Mouse (Mus musculus) A20 (cell line): ENCODE data around the gene Fam81b.

Experiments
- DNase-seq: peaks from one replicate; pipeline ENCODE4 v3.0.0-alpha.2; 2011; ENCODE audit warnings: low read depth, low spot score

The Fam81b gene

DNA sequence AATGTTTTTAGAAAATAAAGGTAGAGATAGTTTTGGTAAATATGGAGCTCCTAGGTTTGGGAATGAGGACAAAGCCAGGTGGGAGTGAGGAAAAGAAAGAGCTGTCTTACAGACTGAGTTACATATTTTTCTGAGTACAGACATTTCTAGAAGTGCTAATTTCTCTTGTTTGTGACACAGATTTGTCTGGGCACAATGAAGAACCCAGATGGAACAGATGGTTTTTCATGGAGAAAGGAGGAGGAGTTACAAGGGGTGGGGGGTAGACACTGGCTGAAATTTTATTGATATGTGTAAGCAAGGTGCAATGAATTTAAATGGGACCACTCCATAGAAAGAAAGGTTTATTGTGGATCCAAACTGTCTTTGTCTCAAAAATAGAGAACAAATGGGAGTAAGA, 109.9 kb downstream of the Fam81b start:
- DNase-seq, result no peak

DNA sequence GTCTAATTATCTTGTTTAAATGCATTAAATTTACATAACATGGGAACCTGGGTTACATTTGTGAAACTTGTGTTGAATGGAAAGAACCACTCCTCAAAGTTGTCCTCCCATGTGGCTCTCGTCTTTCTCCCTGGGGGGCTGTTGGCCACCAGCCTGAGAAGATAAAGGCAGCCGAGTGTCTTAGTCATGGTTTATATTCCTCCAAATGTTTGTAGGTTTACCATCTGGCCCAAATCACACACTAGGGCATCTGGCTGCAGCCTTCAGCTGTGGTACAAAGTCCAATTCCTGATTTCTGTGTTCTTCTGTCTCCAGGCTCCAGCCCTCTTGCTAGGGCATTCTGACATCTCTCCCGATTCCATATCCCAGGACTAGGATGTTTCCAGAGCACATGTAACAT, 114.6 kb downstream of the Fam81b start:
- DNase-seq, result no peak

DNA sequence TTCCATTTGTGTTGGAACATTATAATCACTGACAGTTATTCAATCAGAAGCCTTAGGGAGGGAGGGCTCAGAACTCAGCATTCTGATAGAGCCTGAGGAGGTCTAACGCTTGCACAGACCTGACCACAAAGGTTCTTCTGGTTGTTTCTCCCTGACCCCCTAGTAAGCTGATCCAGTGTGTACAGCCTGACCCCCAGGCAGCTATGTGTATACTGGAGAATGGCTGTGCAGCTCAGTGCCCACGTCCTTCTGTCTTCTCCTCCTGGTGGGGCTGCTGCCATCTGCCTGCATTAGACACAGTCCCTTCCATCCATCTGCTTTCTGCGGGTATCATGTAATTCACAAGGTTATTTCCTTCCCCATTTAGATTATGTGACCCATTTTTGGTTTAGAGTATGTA, 115.7 kb downstream of the Fam81b start:
- no peak for DNase-seq

DNA sequence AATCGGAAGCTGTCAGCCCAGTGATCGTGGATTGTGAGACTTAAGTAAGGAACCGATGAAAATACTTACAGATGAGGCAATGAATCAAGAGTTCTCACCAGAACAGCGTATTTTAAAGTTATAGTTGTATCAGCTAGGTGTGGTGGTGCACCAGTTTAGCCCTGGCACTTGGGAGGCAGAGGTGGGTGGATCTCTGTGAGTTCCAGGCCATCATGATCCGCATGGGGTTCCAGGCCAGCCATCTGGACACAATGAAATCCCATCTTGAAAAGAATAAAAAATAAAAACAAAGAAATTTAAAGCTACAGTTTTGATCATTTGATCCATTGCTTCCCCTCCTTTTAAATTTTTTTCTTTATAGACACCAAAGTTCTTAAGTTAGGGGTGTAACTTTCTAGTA, 117.2 kb downstream of the Fam81b start:
- DNase-seq, result no peak

DNA sequence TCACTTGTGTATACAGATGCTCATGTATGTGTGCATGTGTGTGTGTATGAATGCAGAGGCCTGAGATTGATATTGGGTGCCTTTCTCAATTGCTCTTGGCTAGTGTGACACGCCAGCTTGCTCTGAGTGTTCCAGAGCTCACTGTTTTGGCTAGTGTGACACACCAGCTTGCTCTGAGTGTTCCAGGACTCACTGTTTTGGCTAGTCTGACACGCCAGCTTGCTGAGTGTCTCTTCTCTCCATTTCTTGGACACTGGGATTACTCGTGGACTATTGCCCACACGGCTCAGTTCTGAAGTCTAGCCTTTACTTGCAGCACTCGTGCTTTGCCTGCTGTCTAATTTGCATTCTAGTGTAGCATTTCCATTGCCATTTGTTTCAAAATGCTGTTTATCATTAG, 126.2 kb downstream of the Fam81b start:
- no peak for DNase-seq

DNA sequence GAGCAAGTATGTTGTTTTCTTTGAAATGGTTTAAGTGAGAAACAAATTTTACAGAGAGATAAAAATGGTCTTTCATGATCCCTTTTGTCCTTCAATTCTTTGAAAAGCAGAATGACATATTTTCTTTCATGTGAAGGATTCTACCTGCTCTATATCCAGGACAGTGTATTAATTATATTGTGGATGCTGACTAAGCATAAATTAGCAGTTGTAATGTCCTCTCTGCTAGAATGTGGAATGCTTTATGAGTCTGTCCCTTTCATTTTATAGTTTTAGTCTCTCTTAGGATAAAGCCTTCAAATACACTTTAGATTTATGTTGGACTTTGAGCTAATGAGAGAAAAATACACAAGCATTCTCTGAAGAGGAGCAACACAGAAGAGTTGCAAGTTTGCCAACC, 130.6 kb downstream of the Fam81b start:
- no peak for DNase-seq

DNA sequence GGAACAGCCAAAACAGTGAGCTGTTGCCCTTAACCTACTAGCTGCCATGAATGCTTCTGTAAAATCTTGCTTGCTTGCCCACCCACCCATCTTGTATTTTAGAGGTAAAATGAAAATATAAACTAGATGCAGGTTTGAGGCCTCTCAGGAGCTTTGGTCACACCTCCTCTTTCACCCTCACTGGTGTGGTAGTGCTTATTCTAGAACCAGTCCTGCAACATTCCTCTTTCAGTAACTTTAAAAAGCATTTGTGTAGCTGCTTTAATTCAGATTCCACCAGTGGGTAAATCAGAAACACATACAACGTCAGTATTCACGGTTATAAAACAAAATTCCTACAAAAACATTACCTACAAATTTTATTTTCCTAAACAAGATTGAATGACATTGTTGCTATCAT, 144.3 kb downstream of the Fam81b start:
- DNase-seq, result no peak

DNA sequence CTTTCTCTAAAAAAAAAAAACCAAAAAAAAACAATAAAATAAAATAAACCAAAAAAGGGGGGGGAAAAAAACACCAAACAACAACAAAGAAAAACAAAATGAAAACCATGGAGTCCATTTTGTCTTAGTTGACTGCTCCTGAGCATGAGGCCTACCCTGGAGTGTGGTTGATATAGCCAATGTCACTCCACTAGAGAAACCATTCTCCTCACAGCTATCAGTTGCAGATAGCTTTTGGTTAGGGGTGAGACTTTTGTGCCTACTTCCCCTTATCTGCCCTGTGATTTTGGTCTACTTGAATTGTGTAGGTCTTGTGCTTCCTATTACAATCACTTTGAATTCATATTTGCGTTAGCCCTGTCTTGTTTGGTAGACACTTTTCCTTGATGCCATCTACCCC, 147.4 kb downstream of the Fam81b start:
- no peak for DNase-seq

DNA sequence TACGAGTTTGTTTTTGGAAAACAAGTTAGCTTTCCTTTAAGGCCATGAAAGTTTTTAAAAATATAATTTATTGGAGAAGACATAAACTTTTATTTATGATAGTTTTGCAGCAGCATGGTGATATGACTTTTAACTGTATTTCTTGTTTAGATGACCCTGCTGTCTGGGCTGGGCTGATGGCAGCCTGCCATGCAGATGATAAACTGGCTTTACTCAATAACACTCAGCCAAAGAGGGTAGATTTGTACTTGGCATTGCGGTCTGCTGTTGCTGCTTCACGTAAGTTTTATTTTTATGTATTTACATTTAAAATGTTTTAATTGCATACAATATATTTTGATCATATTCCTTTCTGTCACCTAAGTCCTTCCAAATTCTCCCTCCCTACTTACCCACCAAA, 147.8 kb downstream of the Fam81b start:
- DNase-seq, result no peak
